Mouse (Mus musculus): ENCODE data around the gene Slc2a2. TPM values are rescaled to one million over a fixed set of nuclear protein-coding genes. Genes with fewer than 3 reads are reported as not detected.

The Slc2a2 gene
- polyA plus RNA-seq (2012; ENCODE audit: insufficient read depth, insufficient read length, missing spikeins), result 0.24 TPM in 1 of 2 replicates, not detected in the other

- H3K4me1 ChIP-seq (ENCODE audit: control insufficient read depth, insufficient read depth, insufficient read length, low read length), result no peaks in the 10 kb centered on the region
- H3K27ac ChIP-seq (replicated peaks; ENCODE audit: low read depth, low read length), result no peak within 1 kb of the TSS
- no peak within 1 kb of the TSS for H3K4me3 ChIP-seq (ENCODE audit: insufficient read depth, low read depth, low read length)
These were observed at the start of gene Slc2a2 for GRCm38 (mm10) chr3:28697797-28698196. Slc2a2 (plus strand) TSS chr3:28697903.

GRCm38 (mm10) chr3:28652574-28652973 is 45.1 kb upstream of the Slc2a2 start:
- H3K4me3 ChIP-seq (ENCODE audit: insufficient read depth, low read depth, low read length), result no peak overlapping the region
- H3K4me1 ChIP-seq (ENCODE audit: control insufficient read depth, insufficient read depth, insufficient read length, low read length), result no peaks in the 10 kb centered on the region
- H3K27ac ChIP-seq (replicated peaks; ENCODE audit: low read depth, low read length), result no peak overlapping the region

DNA sequence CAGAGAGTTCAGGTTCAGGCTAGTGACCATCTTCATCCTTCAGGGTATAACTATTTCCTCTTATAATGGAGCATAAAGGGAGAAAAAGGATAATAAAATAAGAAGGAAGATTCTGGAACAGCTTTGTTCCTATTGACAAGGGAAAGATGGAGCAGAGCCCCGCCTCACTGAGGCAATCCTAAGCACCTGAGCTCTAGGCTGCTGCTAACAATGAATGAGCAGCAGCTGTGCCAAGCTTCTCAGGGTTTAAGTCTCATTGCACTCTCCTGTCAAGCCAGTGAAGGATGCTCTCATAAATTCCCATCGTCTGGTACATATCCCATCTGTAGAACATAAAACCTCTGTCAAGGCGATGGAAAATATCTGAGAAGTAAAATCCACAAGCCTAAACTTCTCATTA is 44.7 kb upstream of the Slc2a2 start:
- Histone ChIP-seq H3K4me3 (ENCODE audit: insufficient read depth, low read depth, low read length) (no peak overlapping the region), H3K27ac (replicated peaks; ENCODE audit: low read depth, low read length) (no peak overlapping the region), H3K4me1 (ENCODE audit: control insufficient read depth, insufficient read depth, insufficient read length, low read length) (no peaks in the 10 kb centered on the region)

DNA sequence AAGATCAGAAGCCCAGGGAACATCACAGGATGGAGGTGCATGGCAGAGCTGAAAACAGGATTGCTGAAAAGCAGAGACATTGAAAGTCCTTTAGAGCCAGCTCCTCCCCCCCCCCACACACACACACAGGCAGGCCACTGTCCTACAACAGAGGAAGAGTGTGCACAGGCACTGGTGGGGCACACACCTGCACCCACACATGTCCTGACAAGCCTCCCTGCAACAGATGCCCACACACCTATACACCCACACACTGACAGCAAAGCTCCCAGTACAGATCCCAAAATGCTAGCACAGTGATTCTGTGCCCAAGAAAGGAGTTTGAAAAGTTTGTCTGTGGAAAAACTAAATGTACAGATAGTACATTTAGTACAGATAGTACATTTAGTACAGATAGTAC is 43.0 kb upstream of the Slc2a2 start:
- no peak overlapping the region for H3K4me3 ChIP-seq (ENCODE audit: insufficient read depth, low read depth, low read length)
- no peak overlapping the region for H3K27ac ChIP-seq (replicated peaks; ENCODE audit: low read depth, low read length)
- H3K4me1 ChIP-seq (ENCODE audit: control insufficient read depth, insufficient read depth, insufficient read length, low read length), result no peaks in the 10 kb centered on the region

DNA sequence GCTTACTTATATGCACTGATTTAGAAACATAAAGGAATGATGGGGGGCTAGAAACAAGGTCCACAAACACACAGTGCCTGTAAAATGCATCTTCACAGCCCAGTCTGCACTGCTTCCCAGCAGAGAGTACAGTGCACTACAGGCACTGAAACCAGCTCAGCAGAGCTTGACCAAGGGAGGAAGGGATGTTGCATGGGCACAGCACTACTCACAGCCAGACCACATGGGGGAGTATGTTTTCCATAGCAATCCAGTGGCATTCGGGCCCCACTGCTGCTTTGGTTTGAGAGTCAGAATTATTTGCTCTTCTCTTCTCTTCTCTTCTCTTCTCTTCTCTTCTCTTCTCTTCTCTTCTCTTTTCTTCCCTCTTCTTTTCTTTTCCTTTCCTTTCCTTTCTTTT is 39.4 kb upstream of the Slc2a2 start:
- Histone ChIP-seq H3K27ac (replicated peaks; ENCODE audit: low read depth, low read length) (no peak overlapping the region), H3K4me1 (ENCODE audit: control insufficient read depth, insufficient read depth, insufficient read length, low read length) (no peaks in the 10 kb centered on the region), H3K4me3 (ENCODE audit: insufficient read depth, low read depth, low read length) (no peak overlapping the region)

DNA sequence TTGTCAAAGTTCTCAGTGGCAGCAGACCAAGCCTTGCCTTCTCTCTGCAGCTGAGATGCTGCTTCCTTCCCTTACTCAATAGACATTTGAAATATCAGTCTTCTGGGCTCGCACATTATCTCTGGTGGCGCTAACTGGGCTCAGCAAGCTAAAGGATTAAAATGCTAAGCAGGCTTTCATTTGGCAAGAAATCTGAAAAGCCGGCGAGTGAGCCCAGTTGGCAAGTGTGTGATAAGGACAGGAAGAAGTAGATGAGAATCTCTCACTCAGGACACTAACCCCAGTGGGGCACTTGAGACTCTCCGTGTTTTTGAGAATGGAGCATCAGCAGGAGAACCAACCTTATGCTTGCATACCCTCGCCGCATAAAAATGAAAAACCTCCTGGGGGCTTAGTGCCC is 16.9 kb upstream of the Slc2a2 start:
- H3K27ac ChIP-seq (replicated peaks; ENCODE audit: low read depth, low read length), result no peak overlapping the region
- no peaks in the 10 kb centered on the region for H3K4me1 ChIP-seq (ENCODE audit: control insufficient read depth, insufficient read depth, insufficient read length, low read length)
- H3K4me3 ChIP-seq (ENCODE audit: insufficient read depth, low read depth, low read length), result no peak overlapping the region

DNA sequence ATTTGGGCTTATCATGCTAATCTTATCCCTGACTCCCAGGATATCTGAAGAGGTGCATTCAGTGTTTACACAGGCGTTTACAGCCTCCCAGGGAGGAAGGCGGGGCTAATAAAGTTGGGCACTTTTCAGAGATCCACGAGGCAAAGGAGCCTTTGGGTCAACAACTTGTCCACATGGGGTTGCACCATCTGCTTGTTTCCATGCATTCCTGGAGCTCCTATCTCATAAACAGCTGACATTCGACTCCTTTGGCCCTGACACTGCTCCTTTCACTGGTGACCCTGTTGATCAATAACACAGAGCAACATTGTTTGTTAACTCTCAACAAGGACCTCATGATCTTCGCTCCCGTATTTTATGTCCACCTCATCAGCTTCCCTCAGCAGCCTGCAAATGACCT is 15.8 kb upstream of the Slc2a2 start:
- H3K4me1 ChIP-seq (ENCODE audit: control insufficient read depth, insufficient read depth, insufficient read length, low read length), result no peaks in the 10 kb centered on the region
- no peak overlapping the region for H3K27ac ChIP-seq (replicated peaks; ENCODE audit: low read depth, low read length)
- H3K4me3 ChIP-seq (ENCODE audit: insufficient read depth, low read depth, low read length), result no peak overlapping the region

- Histone ChIP-seq H3K4me3 (ENCODE audit: insufficient read depth, low read depth, low read length) (no peak overlapping the region), H3K4me1 (ENCODE audit: control insufficient read depth, insufficient read depth, insufficient read length, low read length) (no peaks in the 10 kb centered on the region), H3K27ac (replicated peaks; ENCODE audit: low read depth, low read length) (no peak overlapping the region)
These were observed 15.3 kb upstream of the Slc2a2 start for GRCm38 (mm10) chr3:28682411-28682810.

DNA sequence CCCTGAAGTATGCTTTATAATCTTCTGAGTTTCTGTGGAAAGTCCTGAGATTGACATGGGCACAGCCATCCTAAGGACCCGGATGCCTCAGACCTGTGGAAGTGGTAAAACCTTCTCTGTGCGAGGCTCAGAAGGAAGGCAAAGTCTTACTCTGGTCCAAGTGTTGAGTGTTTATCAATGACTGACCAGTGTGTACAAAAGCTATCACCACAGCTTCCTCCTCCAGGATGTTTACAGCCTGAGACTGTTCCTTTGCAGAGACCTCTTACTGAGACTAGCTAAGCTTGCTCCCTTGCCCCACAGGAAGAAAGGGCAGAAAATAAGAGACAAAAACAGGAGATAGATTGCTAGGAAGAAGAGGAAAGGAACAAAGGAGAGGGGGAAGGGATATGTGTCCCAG is 12.2 kb upstream of the Slc2a2 start:
- Histone ChIP-seq H3K4me3 (ENCODE audit: insufficient read depth, low read depth, low read length) (no peak overlapping the region), H3K4me1 (ENCODE audit: control insufficient read depth, insufficient read depth, insufficient read length, low read length) (no peaks in the 10 kb centered on the region), H3K27ac (replicated peaks; ENCODE audit: low read depth, low read length) (no peak overlapping the region)

DNA sequence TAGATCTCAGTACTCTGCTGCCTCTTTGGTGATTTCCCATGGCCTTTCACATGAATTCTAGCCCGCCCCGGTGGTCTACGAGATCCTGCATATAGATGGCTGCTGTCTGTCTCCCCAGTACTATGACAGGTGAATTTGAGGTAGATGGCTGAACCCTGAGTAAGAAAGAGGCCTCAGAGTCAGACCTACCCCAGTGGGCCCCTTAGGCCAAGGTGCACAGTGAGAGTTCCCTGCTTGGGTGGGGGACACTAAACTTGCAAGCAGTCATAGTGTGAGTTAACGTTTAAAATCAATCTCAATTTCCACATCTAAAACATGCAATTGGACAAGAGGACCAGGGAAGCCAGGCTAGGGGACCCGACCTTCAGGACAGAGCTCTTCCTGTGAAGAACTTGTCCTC is 2.9 kb upstream of the Slc2a2 start:
- no peak overlapping the region for H3K4me3 ChIP-seq (ENCODE audit: insufficient read depth, low read depth, low read length)
- no peaks in the 10 kb centered on the region for H3K4me1 ChIP-seq (ENCODE audit: control insufficient read depth, insufficient read depth, insufficient read length, low read length)
- H3K27ac ChIP-seq (replicated peaks; ENCODE audit: low read depth, low read length), result no peak overlapping the region

GRCm38 (mm10) chr3:28695608-28696007 is 2.1 kb upstream of the Slc2a2 start:
- Histone ChIP-seq H3K27ac (replicated peaks; ENCODE audit: low read depth, low read length) (no peak overlapping the region), H3K4me1 (ENCODE audit: control insufficient read depth, insufficient read depth, insufficient read length, low read length) (no peaks in the 10 kb centered on the region), H3K4me3 (ENCODE audit: insufficient read depth, low read depth, low read length) (no peak overlapping the region)

DNA sequence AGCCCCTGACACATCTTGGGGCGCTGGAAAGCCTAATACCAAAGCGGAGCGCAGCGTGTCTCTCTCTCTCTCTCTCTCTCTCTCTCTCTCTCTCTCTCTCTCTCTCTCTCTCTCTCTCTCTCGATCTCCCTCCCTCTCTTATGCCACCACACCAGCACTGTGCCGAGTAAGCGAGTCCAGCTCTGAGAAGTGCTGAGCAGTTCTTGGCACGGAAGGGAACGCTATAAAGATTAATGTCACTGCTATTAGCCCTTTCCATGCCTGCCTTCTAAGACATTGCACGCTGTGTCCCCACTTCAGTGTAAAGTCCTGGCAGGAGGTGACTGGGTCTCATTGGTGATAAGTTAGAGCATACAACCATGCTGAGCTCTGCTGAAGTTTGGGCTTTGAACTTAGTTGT is 1.5 kb upstream of the Slc2a2 start:
- H3K4me3 ChIP-seq (ENCODE audit: insufficient read depth, low read depth, low read length), result no peak overlapping the region
- H3K4me1 ChIP-seq (ENCODE audit: control insufficient read depth, insufficient read depth, insufficient read length, low read length), result no peaks in the 10 kb centered on the region
- no peak overlapping the region for H3K27ac ChIP-seq (replicated peaks; ENCODE audit: low read depth, low read length)

- Histone ChIP-seq H3K4me1 (ENCODE audit: control insufficient read depth, insufficient read depth, insufficient read length, low read length) (no peaks in the 10 kb centered on the region), H3K27ac (replicated peaks; ENCODE audit: low read depth, low read length) (no peak overlapping the region), H3K4me3 (ENCODE audit: insufficient read depth, low read depth, low read length) (no peak overlapping the region)
These were observed 1.9 kb downstream of the Slc2a2 start for GRCm38 (mm10) chr3:28699601-28700000.

DNA sequence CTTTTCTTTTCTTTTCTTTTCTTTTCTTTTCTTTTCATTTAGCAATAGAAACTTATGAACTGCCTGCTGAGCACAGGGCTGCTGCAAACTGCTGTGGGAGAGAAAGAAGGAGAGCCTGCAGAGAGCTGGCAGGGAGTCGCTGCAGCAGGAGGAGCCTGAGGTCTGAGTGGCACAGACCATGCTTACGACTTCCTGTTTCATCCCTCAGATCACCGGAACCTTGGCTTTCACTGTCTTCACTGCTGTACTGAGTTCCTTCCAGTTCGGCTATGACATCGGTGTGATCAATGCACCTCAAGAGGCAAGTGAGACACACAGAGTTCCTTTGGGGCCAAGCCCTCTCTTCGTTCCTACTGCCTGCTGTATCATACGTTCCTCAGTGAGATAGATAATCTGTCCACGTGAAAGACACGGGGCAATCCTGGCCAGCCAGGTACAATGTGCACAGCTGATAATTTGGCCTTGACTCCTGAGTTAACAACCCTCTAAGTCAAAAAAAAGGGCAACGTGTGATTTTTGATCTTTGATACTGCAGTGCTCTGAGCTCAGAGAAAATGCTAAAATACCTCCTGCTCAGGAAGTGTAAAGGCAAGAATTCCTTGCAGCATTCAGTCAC is 7.9 kb downstream of the Slc2a2 start:
- no peak overlapping the region for H3K27ac ChIP-seq (replicated peaks; ENCODE audit: low read depth, low read length)
- no peaks in the 10 kb centered on the region for H3K4me1 ChIP-seq (ENCODE audit: control insufficient read depth, insufficient read depth, insufficient read length, low read length)
- peak overlapping the region; percentile 6 for H3K4me3 ChIP-seq (ENCODE audit: insufficient read depth, low read depth, low read length)

DNA sequence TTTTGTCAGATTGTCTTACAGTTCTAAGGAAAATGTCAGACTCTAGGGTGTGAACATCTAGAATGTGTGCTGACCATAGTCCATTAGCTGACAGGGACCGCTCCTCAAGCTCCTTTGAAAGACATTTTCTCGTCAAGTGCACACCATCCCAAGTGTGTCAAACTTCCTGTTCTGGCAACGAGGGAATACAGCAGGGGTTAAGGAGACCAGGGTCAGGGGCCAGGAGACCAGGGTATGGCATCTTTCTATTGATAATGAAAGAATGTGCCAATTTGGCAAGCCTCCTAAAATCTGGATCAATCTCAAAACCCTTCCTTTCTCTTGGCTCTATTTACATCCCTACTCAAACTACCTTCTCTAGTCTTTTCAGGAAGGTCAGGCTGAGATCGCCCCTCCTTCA is 9.0 kb downstream of the Slc2a2 start:
- Histone ChIP-seq H3K27ac (replicated peaks; ENCODE audit: low read depth, low read length) (no peak overlapping the region), H3K4me3 (ENCODE audit: insufficient read depth, low read depth, low read length) (no peak overlapping the region), H3K4me1 (ENCODE audit: control insufficient read depth, insufficient read depth, insufficient read length, low read length) (no peaks in the 10 kb centered on the region)

- no peak overlapping the region for H3K27ac ChIP-seq (replicated peaks; ENCODE audit: low read depth, low read length)
- no peaks in the 10 kb centered on the region for H3K4me1 ChIP-seq (ENCODE audit: control insufficient read depth, insufficient read depth, insufficient read length, low read length)
- no peak overlapping the region for H3K4me3 ChIP-seq (ENCODE audit: insufficient read depth, low read depth, low read length)
These were observed 12.0 kb downstream of the Slc2a2 start for GRCm38 (mm10) chr3:28709740-28710139.

Data from brown adipose tissue, adult 24 weeks (tissue).